Mouse (Mus musculus): Measurements from ENCODE around the gene Zdhhc23. TPM values are rescaled to one million over a fixed set of nuclear protein-coding genes. Genes with fewer than 3 reads are reported as not detected.

The Zdhhc23 gene
- polyA plus RNA-seq, 1 experiment from 2014 or later = 0.81 TPM

DNA sequence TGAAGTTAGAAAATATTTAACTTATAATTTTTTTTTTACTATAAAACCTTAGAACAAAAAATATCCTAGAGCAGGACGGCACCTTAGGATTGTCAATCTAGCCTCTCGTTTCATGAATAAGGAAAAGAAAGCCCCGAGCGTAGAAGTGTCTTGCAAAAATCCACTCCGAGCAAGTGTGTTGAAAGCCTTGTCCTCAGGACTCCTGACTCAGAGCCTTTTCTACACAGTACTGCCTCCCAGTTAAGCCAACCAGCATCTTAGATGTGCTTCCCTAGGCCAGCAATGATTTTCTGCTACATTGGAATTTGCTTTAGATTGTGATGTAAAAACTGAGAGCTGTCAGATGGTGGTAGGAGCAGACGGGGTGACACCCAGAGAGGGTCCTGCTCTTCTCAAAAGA, 46.5 kb downstream of the Zdhhc23 start:
- Histone ChIP-seq H3K27me3 (no peaks in the 10 kb centered on the region), H3K4me2 (no peak overlapping the region), H3K27ac (no peak overlapping the region), H3K4me3 (no peak overlapping the region), H3K9ac (no peak overlapping the region), H3K4me1 (replicated peaks) (no peaks in the 10 kb centered on the region), H3K36me3 (no peaks in the 10 kb centered on the region), H3K9me3 (replicated peaks) (no peaks in the 10 kb centered on the region)
- WGBS = 69% methylated on average over 6 of the region's 6 CpGs
- ATAC-seq (replicated peaks; ENCODE audit: insufficient number of reproducible peaks, insufficient read depth, low FRiP score, low read depth) = no peak

DNA sequence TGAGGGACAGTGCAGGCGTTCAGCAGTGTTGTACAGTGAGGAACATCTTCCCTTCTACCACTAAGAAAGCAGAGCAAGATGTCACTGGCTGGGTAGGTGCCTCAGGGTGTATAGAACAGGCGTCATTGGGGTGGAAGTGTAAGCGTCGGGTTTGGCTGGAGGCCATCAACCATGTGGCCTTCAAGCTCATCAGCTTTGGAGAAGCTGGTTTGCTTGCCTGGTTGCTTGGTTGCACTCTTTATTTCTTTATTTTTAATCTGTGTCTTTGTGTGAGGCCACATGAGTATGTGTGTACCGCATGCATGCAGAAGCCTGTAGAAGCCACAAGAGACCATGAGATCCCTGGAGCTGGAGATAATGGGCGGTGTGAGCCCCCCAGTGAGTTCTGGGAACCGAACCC, 47.3 kb downstream of the Zdhhc23 start:
- Histone ChIP-seq H3K9me3 (replicated peaks) (no peaks in the 10 kb centered on the region), H3K27me3 (no peaks in the 10 kb centered on the region), H3K36me3 (no peaks in the 10 kb centered on the region), H3K27ac (no peak overlapping the region), H3K4me2 (no peak overlapping the region), H3K4me3 (no peak overlapping the region), H3K4me1 (replicated peaks) (no peaks in the 10 kb centered on the region), H3K9ac (no peak overlapping the region)
- no peak for ATAC-seq (replicated peaks; ENCODE audit: insufficient number of reproducible peaks, insufficient read depth, low FRiP score, low read depth)
- WGBS = 80% methylated on average over 7 of the region's 7 CpGs

DNA sequence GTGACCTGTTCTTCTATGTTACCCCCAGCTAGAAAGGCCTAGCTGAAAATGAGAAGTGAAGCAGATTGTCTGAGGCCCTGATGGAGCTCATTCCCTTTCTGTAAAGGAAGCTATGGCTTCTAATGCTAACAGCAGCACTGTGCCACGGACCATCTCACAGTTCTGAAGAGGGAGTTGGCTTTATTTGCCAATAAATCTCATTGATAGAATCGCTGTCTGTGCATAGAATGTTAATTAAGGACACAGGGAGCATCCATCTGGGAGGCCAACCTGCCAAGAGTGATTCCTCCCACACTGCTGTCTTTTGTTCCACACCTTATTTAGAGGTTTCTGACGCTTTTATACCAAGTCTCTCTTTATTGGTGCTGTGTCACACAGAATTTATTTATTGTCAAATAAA, 48.1 kb downstream of the Zdhhc23 start:
- 69% methylated on average over 3 of the region's 3 CpGs for WGBS
- H3K4me2 ChIP-seq = no peak overlapping the region
- no peak overlapping the region for H3K9ac ChIP-seq
- no peak overlapping the region for H3K27ac ChIP-seq
- H3K27me3 ChIP-seq = no peaks in the 10 kb centered on the region
- no peaks in the 10 kb centered on the region for H3K36me3 ChIP-seq
- H3K9me3 ChIP-seq (replicated peaks) = no peaks in the 10 kb centered on the region
- H3K4me1 ChIP-seq (replicated peaks) = no peaks in the 10 kb centered on the region
- ATAC-seq (replicated peaks; ENCODE audit: insufficient number of reproducible peaks, insufficient read depth, low FRiP score, low read depth) = no peak
- no peak overlapping the region for H3K4me3 ChIP-seq

DNA sequence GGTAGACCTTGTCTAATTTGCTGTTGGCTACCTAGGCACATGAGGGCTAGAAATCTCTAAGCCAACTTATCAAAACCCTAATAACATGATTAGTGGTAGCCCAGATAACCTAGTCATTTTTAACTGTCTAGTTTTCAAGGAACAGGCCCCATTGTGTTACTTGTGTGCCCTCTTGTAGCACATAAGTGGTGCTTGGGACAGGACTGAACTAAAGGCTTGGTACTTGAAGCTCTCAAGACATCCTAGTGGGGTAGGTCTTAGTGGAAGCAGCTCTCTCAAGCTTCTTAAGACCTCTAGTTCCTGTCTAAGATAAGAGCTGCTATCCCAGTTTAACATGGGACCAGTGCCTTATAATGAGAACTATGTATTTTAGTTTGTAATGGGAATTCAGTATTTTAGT, 49.0 kb downstream of the Zdhhc23 start:
- H3K4me3 ChIP-seq = no peak overlapping the region
- no peaks in the 10 kb centered on the region for H3K9me3 ChIP-seq (replicated peaks)
- H3K4me1 ChIP-seq (replicated peaks) = no peaks in the 10 kb centered on the region
- ATAC-seq (replicated peaks; ENCODE audit: insufficient number of reproducible peaks, insufficient read depth, low FRiP score, low read depth) = no peak
- H3K27me3 ChIP-seq = no peaks in the 10 kb centered on the region
- H3K36me3 ChIP-seq = no peaks in the 10 kb centered on the region
- no peak overlapping the region for H3K9ac ChIP-seq
- no peak overlapping the region for H3K4me2 ChIP-seq
- no peak overlapping the region for H3K27ac ChIP-seq

DNA sequence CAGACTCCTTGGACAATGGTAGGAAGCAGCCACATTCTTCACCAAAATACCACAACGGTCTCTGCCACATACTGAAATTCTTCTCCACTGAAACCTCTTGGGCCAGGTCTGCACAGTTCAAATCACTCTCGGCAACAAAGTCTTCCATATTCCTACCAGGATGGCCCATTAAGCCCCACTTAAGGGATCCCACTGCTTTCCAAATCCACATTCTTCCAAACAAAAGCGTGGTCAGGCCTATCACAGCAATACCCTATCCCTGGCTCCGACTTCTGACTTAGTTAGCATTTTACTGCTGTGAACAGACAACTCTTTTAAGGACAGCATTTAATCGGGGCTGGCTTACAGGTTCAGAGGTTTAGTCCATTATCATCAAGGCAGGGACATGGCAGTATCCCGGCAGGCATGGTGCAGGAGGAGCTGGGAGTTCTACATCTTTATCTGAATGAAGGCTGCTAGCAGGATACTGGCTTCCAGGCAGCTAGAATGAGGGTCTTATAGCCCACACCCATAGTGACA, 53.2 kb downstream of the Zdhhc23 start, which contains the start of gene Qtrt2:
Gene Qtrt2, minus strand, starts transcription at position 469 of the 519 bp plus-strand sequence.
- Histone ChIP-seq H3K9me3 (replicated peaks) (no peaks in the 10 kb centered on the region), H3K4me1 (replicated peaks) (no peaks in the 10 kb centered on the region), H3K27me3 (no peaks in the 10 kb centered on the region), H3K4me2 (no peak within 1 kb of the TSS), H3K4me3 (no peak within 1 kb of the TSS), H3K27ac (no peak within 1 kb of the TSS), H3K9ac (no peak within 1 kb of the TSS), H3K36me3 (no peaks in the 10 kb centered on the region)
- 68% methylated on average over 6 of the region's 6 CpGs for WGBS
- ATAC-seq (replicated peaks; ENCODE audit: insufficient number of reproducible peaks, insufficient read depth, low FRiP score, low read depth) = no peak

DNA sequence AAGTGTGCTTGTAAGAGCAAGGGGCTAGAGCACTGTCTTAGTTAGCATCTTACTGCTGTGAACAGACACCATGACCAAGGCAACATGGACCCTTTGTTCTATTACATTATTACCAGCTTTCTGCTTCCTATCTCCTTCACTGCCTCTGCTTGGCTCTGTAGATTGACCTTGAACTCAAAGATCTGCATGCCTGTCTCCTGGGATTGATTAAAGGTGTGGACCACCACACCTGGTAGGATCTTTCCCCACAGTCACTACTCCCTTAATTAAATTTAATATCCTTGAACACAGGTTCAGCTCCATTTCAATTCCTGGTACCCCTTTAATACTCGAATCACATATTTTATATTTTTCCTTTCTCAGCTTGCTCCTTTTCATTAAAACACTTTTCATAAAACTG, 53.7 kb downstream of the Zdhhc23 start:
- Histone ChIP-seq H3K27ac (no peak overlapping the region), H3K9me3 (replicated peaks) (no peaks in the 10 kb centered on the region), H3K27me3 (no peaks in the 10 kb centered on the region), H3K4me2 (no peak overlapping the region), H3K9ac (no peak overlapping the region), H3K4me3 (no peak overlapping the region), H3K4me1 (replicated peaks) (no peaks in the 10 kb centered on the region), H3K36me3 (no peaks in the 10 kb centered on the region)
- WGBS = 87% methylated on average over 1 of the region's 1 CpGs
- ATAC-seq (replicated peaks; ENCODE audit: insufficient number of reproducible peaks, insufficient read depth, low FRiP score, low read depth) = no peak

DNA sequence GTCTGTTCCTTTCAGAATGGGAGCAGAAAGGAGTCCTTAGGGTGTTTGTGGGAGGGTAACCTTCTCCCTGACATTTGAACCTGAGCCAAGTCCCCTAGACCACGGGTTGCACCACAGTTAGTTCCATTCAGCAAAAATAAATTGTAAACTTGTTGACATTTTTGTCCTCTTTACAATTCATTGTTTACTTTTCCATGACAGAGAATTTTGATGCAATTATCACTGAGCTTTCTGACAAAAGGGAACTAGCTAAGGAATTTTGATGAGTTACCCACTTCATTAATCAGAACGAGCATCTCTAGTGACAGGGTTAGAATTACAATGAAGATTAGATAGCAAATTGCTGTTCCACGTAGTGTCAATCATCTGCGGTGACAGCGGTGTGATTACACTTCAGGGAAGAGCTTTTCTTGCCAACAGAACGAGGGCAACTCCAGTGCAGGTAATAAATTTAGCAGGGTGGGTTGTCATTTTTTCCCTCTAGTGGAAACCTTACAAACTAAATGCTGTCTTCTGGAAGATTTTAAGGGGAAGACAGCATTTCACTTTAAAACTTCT, 54.5 kb downstream of the Zdhhc23 start:
- Histone ChIP-seq H3K9me3 (replicated peaks) (no peaks in the 10 kb centered on the region), H3K36me3 (no peaks in the 10 kb centered on the region), H3K4me2 (no peak overlapping the region), H3K4me1 (replicated peaks) (no peaks in the 10 kb centered on the region), H3K4me3 (no peak overlapping the region), H3K9ac (no peak overlapping the region), H3K27ac (no peak overlapping the region), H3K27me3 (no peaks in the 10 kb centered on the region)
- 37% methylated on average over 6 of the region's 6 CpGs for WGBS
- no peak for ATAC-seq (replicated peaks; ENCODE audit: insufficient number of reproducible peaks, insufficient read depth, low FRiP score, low read depth)

DNA sequence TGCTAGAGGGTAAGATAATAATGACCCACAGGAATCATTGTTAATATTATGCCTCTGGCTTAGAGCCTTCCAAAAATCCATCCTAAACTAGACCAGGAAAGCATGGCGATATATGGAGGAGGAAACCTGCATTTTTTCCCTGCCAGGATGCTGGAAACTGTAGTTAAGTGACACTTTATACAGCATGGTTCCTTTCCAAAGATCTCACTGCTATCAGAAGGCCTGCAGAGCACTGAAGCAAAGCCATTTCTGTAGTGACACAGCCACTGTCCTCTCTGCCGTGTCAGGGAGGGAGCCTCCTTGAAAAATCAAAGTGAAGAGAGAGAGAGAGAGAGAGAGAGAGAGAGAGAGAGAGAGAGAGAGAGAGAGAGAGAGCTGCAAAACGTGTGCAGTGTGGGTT, 57.0 kb downstream of the Zdhhc23 start:
- Histone ChIP-seq H3K27ac (no peak overlapping the region), H3K36me3 (no peaks in the 10 kb centered on the region), H3K4me1 (replicated peaks) (no peaks in the 10 kb centered on the region), H3K4me2 (no peak overlapping the region), H3K9ac (no peak overlapping the region), H3K4me3 (no peak overlapping the region), H3K27me3 (no peaks in the 10 kb centered on the region), H3K9me3 (replicated peaks) (no peaks in the 10 kb centered on the region)
- ATAC-seq (replicated peaks; ENCODE audit: insufficient number of reproducible peaks, insufficient read depth, low FRiP score, low read depth) = no peak
- 42% methylated on average over 3 of the region's 3 CpGs for WGBS

DNA sequence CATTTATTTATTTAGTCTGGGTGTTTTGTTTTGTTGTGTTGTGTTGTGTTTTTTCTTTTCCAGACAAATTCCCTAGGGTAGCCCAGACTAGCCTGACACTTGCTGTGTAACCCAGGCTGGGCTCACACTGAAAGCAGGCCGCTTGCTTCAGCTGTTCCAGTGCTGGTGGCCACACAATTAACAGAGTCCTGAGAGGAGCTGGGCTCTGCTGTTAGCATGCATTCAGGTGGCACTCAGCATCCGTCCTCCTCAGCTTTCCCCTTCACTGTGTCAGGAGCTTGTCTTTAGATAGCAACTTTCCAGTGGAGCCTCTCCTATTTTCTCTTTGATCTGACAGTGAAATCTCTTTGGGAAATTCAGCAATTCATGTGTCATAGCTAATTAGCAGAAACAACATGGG, 57.6 kb downstream of the Zdhhc23 start:
- WGBS = 61% methylated on average over 2 of the region's 2 CpGs

DNA sequence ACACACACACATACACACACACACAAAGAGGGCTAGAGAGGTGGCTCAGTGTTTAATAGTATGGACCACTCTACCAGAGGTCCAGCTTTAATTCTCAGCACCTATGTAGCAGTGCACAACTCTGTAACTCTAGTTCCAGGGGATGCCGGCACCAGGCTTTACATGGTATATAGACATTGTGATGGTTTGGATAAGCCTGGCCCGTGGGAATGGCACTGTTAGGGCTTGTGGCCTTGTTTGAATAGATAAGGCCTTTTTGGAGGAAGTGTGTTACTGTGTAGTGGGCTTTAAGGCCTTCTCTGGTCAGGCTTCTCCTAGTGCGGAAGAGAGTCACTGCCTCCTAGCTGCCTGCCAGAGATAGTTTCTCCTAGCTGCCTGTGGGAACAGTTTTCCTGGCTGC, 60.7 kb downstream of the Zdhhc23 start:
- Histone ChIP-seq H3K9me3 (replicated peaks) (no peaks in the 10 kb centered on the region), H3K4me1 (replicated peaks) (no peaks in the 10 kb centered on the region), H3K27me3 (no peaks in the 10 kb centered on the region), H3K4me2 (no peak overlapping the region), H3K4me3 (no peak overlapping the region), H3K36me3 (no peaks in the 10 kb centered on the region), H3K27ac (no peak overlapping the region), H3K9ac (no peak overlapping the region)
- WGBS = 72% methylated on average over 3 of the region's 3 CpGs
- no peak for ATAC-seq (replicated peaks; ENCODE audit: insufficient number of reproducible peaks, insufficient read depth, low FRiP score, low read depth)

More for the DNA sequence above, 57.6 kb downstream of the Zdhhc23 start:
- Histone ChIP-seq H3K36me3 (no peaks in the 10 kb centered on the region), H3K27ac (no peak overlapping the region), H3K9me3 (replicated peaks) (no peaks in the 10 kb centered on the region), H3K4me1 (replicated peaks) (no peaks in the 10 kb centered on the region), H3K4me3 (no peak overlapping the region), H3K27me3 (no peaks in the 10 kb centered on the region), H3K4me2 (no peak overlapping the region), H3K9ac (no peak overlapping the region)
- ATAC-seq (replicated peaks; ENCODE audit: insufficient number of reproducible peaks, insufficient read depth, low FRiP score, low read depth) = no peak
